ENCODE assay signal across 8 mouse cellular contexts in the genomic region with DNA sequence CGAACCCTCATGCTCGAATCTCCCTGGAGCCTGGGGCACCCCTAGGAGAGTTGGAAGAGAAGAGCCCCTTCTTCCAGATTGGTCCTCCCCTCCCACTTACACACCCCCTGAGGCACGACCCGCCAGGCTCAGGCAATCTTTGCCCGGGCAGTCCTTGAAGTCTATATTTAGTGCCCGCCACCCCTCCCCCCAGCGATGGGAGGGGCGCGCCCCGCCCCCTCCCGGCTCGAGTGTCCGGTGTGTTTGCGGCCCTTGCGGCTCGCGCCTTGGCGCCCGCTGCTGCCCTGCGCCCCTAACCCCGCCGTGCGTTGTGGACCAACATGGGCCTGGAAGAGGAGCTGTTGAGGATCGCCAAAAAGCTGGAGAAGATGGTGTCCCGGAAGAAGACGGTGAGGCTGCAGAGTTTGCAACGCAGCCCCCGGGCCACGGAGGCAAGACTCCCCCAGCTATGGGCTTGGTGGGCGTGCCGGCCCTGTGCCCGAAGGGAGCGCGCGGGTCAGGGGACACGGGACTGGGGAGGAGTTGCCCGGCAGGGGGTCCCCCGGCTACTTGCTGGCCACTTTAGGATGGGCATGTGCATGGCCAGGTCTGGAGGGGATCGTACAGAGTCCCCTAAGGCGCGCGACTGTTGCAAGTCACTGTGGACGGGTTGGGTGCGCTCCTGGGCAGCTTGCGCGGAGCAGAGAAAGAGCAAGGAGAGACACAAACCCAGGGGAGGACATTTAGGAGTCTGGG. TPM values are rescaled to one million over a fixed set of nuclear protein-coding genes. Genes with fewer than 3 reads are reported as not detected.
DNase-seq lines count a peak whose midpoint lies in the region; ATAC-seq and TF ChIP-seq lines count a peak whose summit lies in the region.

Gene Tcea3 (plus strand): TSS at position 1 of the 735 bp plus-strand sequence.

- H3K27me3 ChIP-seq in embryonic facial prominence, embryonic 11.5 days (ENCODE audit: control insufficient read depth, insufficient read depth, low read length) = peaks cover 55% of the 10 kb centered on the region
- H3K27me3 ChIP-seq in heart, embryonic 13.5 days (replicated peaks) = peaks cover 67% of the 10 kb centered on the region
- peaks cover 22% of the 10 kb centered on the region; the same call in 1 of the 2 replicates for H3K27me3 ChIP-seq in kidney, postnatal 0 days (ENCODE audit: insufficient read depth, low read length)

- no peak within 1 kb of the TSS for H3K27ac ChIP-seq in layer of hippocampus, adult 2 months
- H3K27ac ChIP-seq in embryonic facial prominence, embryonic 11.5 days (replicated peaks; ENCODE audit: low read depth, low read length) = no peak within 1 kb of the TSS
- peak within 1 kb of the TSS; percentile 85 for H3K27ac ChIP-seq in heart, embryonic 13.5 days (replicated peaks)
- H3K27ac ChIP-seq in kidney, postnatal 0 days = no peak within 1 kb of the TSS

- no peaks in the 10 kb centered on the region for H3K9me3 ChIP-seq in embryonic facial prominence, embryonic 11.5 days (replicated peaks; ENCODE audit: control insufficient read depth, low read length)
- H3K9me3 ChIP-seq in heart, embryonic 13.5 days = no peaks in the 10 kb centered on the region
- no peaks in the 10 kb centered on the region for H3K9me3 ChIP-seq in kidney, postnatal 0 days (replicated peaks; ENCODE audit: low read length)

- ATAC-seq in embryonic facial prominence, embryonic 11.5 days (replicated peaks; ENCODE audit: insufficient number of reproducible peaks, low FRiP score, low TSS enrichment, low read depth) = 0 out of 2 replicates have a peak, but pooled peaks have one; percentile 31
- ATAC-seq in heart, embryonic 13.5 days (ENCODE audit: extremely low read depth, insufficient number of reproducible peaks, low FRiP score, low TSS enrichment) = peak; percentile 21
- peak; percentile 52; the same call in 1 of the 2 replicates for ATAC-seq in kidney, postnatal 0 days (replicated peaks; ENCODE audit: low FRiP score, low read depth)

- under 1% methylated on average over 45 of the region's 46 CpGs for WGBS in embryonic facial prominence, embryonic 11.5 days
- WGBS in heart, embryonic 13.5 days = under 1% methylated on average over 46 of the region's 46 CpGs
- 1% methylated on average over 46 of the region's 46 CpGs for WGBS in kidney, postnatal 0 days

- peak within 1 kb of the TSS; percentile 90 for H3K4me2 ChIP-seq in embryonic facial prominence, embryonic 11.5 days (ENCODE audit: low read depth, low read length)
- peak within 1 kb of the TSS; percentile 88 for H3K4me2 ChIP-seq in heart, embryonic 13.5 days
- H3K4me2 ChIP-seq in kidney, postnatal 0 days (ENCODE audit: low read length) = peak within 1 kb of the TSS; percentile 79

- no peak for TF ChIP-seq CTCF in layer of hippocampus, adult 2 months (conservative IDR thresholded peaks at IDR 0.05)
- no peak for TF ChIP-seq CTCF in kidney, postnatal 0 days (IDR thresholded peaks at IDR 0.05; ENCODE audit: low read depth)

- H3K36me3 ChIP-seq in embryonic facial prominence, embryonic 11.5 days (replicated peaks; ENCODE audit: control insufficient read depth, insufficient read depth, low read depth, low read length) = no peaks in the 10 kb centered on the region
- peaks cover 7% of the 10 kb centered on the region; the same call in 1 of the 2 replicates for H3K36me3 ChIP-seq in heart, embryonic 13.5 days
- no peaks in the 10 kb centered on the region for H3K36me3 ChIP-seq in kidney, postnatal 0 days (ENCODE audit: insufficient read depth, low read length)

- H3K4me3 ChIP-seq in layer of hippocampus, adult 2 months = peak within 1 kb of the TSS; percentile 47
- H3K4me3 ChIP-seq in embryonic facial prominence, embryonic 11.5 days (ENCODE audit: low read depth, low read length) = peak within 1 kb of the TSS; percentile 46
- H3K4me3 ChIP-seq in heart, embryonic 13.5 days = peak within 1 kb of the TSS; percentile 77
- H3K4me3 ChIP-seq in kidney, postnatal 0 days (replicated peaks; ENCODE audit: low read depth, low read length) = peak within 1 kb of the TSS; percentile 43

- H3K4me1 ChIP-seq in embryonic facial prominence, embryonic 11.5 days (ENCODE audit: control insufficient read depth, insufficient read depth, low read length) = peaks cover 22% of the 10 kb centered on the region
- H3K4me1 ChIP-seq in heart, embryonic 13.5 days = peaks cover 51% of the 10 kb centered on the region
- H3K4me1 ChIP-seq in kidney, postnatal 0 days (replicated peaks; ENCODE audit: insufficient read depth, low read length) = peaks cover 13% of the 10 kb centered on the region

- peak within 1 kb of the TSS; percentile 34 for H3K9ac ChIP-seq in embryonic facial prominence, embryonic 11.5 days (replicated peaks; ENCODE audit: low read length)
- H3K9ac ChIP-seq in heart, embryonic 13.5 days = peak within 1 kb of the TSS; percentile 87
- peak within 1 kb of the TSS; percentile 46 for H3K9ac ChIP-seq in kidney, postnatal 0 days (ENCODE audit: low read depth, low read length)

- no peak for DNase-seq in layer of hippocampus, adult 2 months (ENCODE audit: low spot score in 2 of 2)
- no peak for DNase-seq in layer of hippocampus, postnatal 25 days (ENCODE audit: extremely low spot score in 1 of 2, low spot score in 1 of 2)
- DNase-seq in embryonic facial prominence, embryonic 11.5 days (ENCODE audit: low spot score) = peak; percentile 47
- DNase-seq in kidney, postnatal 0 days (ENCODE audit: low spot score) = no peak
- peak; percentile 43 for DNase-seq in lung, postnatal 25 days (ENCODE audit: low spot score)
- DNase-seq in testis, postnatal 10 days (ENCODE audit: low spot score) = peak; percentile 76
- no peak for DNase-seq in spleen, postnatal 14 days (ENCODE audit: low spot score in 2 of 2)

RNA-seq across cellular contexts. Expression of gene Tcea3, which starts in this region (rescaled TPM):
- not detected for total RNA-seq in layer of hippocampus, adult 2 months (2021)
- under 1 TPM in 1 of 2 experiments, not detected in 1; 0.52 TPM for total RNA-seq in layer of hippocampus, postnatal 25 days (2021)
- polyA plus RNA-seq in embryonic facial prominence, embryonic 11.5 days (2014; fragmentation: Nextera tagmentation; extraction: Ambion mirVana) = 1.3 and 1.4 TPM in 2 replicates
- 58.8 and 62.7 TPM in 2 replicates for polyA plus RNA-seq in heart, embryonic 13.5 days (2015; fragmentation: Nextera tagmentation; extraction: Ambion mirVana)
- 11.2 and 12.3 TPM in 2 replicates for polyA plus RNA-seq in kidney, postnatal 0 days (2015; fragmentation: Nextera tagmentation; extraction: Ambion mirVana)

Comparison
In these comparisons a context has a peak if more than half of its experiments do, and no peak if none do; other contexts are left out.
1. DNase-seq: peak in embryonic facial prominence, embryonic 11.5 days (single experiment), lung, postnatal 25 days (single experiment) and testis, postnatal 10 days (single experiment); none in layer of hippocampus, adult 2 months (0 of 2), layer of hippocampus, postnatal 25 days (0 of 2), kidney, postnatal 0 days (single experiment) and spleen, postnatal 14 days (0 of 2).
2. H3K9ac ChIP-seq: peak in every context shown above with its lines; median percentile 87 in heart, embryonic 13.5 days; 46 in kidney, postnatal 0 days; 34 in embryonic facial prominence, embryonic 11.5 days.
3. Peak in every context shown above with its lines, with median percentiles within 50 percentile points of each other: H3K4me3 ChIP-seq, ATAC-seq and H3K4me2 ChIP-seq.